Mouse (Mus musculus): ENCODE results near the gene Mgat4b. TPM values are rescaled to one million over a fixed set of nuclear protein-coding genes. Genes with fewer than 3 reads are reported as not detected.

Gene Mgat4b
- polyA plus RNA-seq, 1 experiment from 2014 or later = 33.3 TPM

GRCm38 (mm10) chr11:50248473-50249171, 37.9 kb downstream of the Mgat4b start:
- Histone ChIP-seq H3K27me3 (ENCODE audit: control insufficient read depth, insufficient read depth, low read depth, low read length) (no peaks in the 10 kb centered on the region), H3K4me3 (ENCODE audit: low read depth, low read length) (no peak overlapping the region), H3K9me3 (replicated peaks; ENCODE audit: control insufficient read depth, low read length, poor library complexity, severe bottlenecking) (no peaks in the 10 kb centered on the region), H3K9ac (ENCODE audit: low read depth, low read length) (no peak overlapping the region), H3K27ac (ENCODE audit: low read length) (no peak overlapping the region), H3K4me1 (ENCODE audit: control insufficient read depth, insufficient read depth, low read length) (no peaks in the 10 kb centered on the region), H3K4me2 (ENCODE audit: low read length) (no peak overlapping the region), H3K36me3 (ENCODE audit: control insufficient read depth, insufficient read depth, low read length) (no peaks in the 10 kb centered on the region)
- no peak for ATAC-seq
- WGBS = 86% methylated on average over 7 of the region's 7 CpGs

- Histone ChIP-seq H3K27ac (ENCODE audit: low read length) (no peak overlapping the region), H3K4me3 (ENCODE audit: low read depth, low read length) (no peak overlapping the region), H3K4me2 (ENCODE audit: low read length) (no peak overlapping the region), H3K36me3 (ENCODE audit: control insufficient read depth, insufficient read depth, low read length) (peaks cover 7% of the 10 kb centered on the region; the same call in 1 of the 2 replicates), H3K4me1 (ENCODE audit: control insufficient read depth, insufficient read depth, low read length) (no peaks in the 10 kb centered on the region), H3K9me3 (replicated peaks; ENCODE audit: control insufficient read depth, low read length, poor library complexity, severe bottlenecking) (no peaks in the 10 kb centered on the region), H3K9ac (ENCODE audit: low read depth, low read length) (no peak overlapping the region), H3K27me3 (ENCODE audit: control insufficient read depth, insufficient read depth, low read depth, low read length) (no peaks in the 10 kb centered on the region)
- ATAC-seq = no peak
- 72% methylated on average over 3 of the region's 3 CpGs for WGBS
Observed at GRCm38 (mm10) chr11:50252166-50252565, 41.5 kb downstream of the Mgat4b start.

GRCm38 (mm10) chr11:50252684-50253265, 42.1 kb downstream of the Mgat4b start:
- Histone ChIP-seq H3K4me3 (ENCODE audit: low read depth, low read length) (no peak overlapping the region), H3K27ac (ENCODE audit: low read length) (no peak overlapping the region), H3K27me3 (ENCODE audit: control insufficient read depth, insufficient read depth, low read depth, low read length) (no peaks in the 10 kb centered on the region), H3K9me3 (replicated peaks; ENCODE audit: control insufficient read depth, low read length, poor library complexity, severe bottlenecking) (no peaks in the 10 kb centered on the region), H3K4me2 (ENCODE audit: low read length) (no peak overlapping the region), H3K36me3 (ENCODE audit: control insufficient read depth, insufficient read depth, low read length) (peaks cover 11% of the 10 kb centered on the region; the same call in 1 of the 2 replicates), H3K9ac (ENCODE audit: low read depth, low read length) (no peak overlapping the region), H3K4me1 (ENCODE audit: control insufficient read depth, insufficient read depth, low read length) (no peaks in the 10 kb centered on the region)
- no peak for ATAC-seq
- WGBS = 85% methylated on average over 11 of the region's 11 CpGs

GRCm38 (mm10) chr11:50253393-50253792, 42.7 kb downstream of the Mgat4b start:
- Histone ChIP-seq H3K27ac (ENCODE audit: low read length) (no peak overlapping the region), H3K4me3 (ENCODE audit: low read depth, low read length) (no peak overlapping the region), H3K4me2 (ENCODE audit: low read length) (no peak overlapping the region), H3K27me3 (ENCODE audit: control insufficient read depth, insufficient read depth, low read depth, low read length) (no peaks in the 10 kb centered on the region), H3K4me1 (ENCODE audit: control insufficient read depth, insufficient read depth, low read length) (no peaks in the 10 kb centered on the region), H3K9me3 (replicated peaks; ENCODE audit: control insufficient read depth, low read length, poor library complexity, severe bottlenecking) (no peaks in the 10 kb centered on the region), H3K9ac (ENCODE audit: low read depth, low read length) (no peak overlapping the region), H3K36me3 (ENCODE audit: control insufficient read depth, insufficient read depth, low read length) (peaks cover 15% of the 10 kb centered on the region; the same call in 1 of the 2 replicates)
- 75% methylated on average over 1 of the region's 1 CpGs for WGBS
- ATAC-seq = no peak

GRCm38 (mm10) chr11:50254010-50254580, 43.4 kb downstream of the Mgat4b start:
- H3K9ac ChIP-seq (ENCODE audit: low read depth, low read length) = no peak overlapping the region
- H3K27me3 ChIP-seq (ENCODE audit: control insufficient read depth, insufficient read depth, low read depth, low read length) = no peaks in the 10 kb centered on the region
- no peak overlapping the region for H3K4me2 ChIP-seq (ENCODE audit: low read length)
- H3K36me3 ChIP-seq (ENCODE audit: control insufficient read depth, insufficient read depth, low read length) = peaks cover 17% of the 10 kb centered on the region; the same call in 1 of the 2 replicates
- H3K27ac ChIP-seq (ENCODE audit: low read length) = no peak overlapping the region
- no peak overlapping the region for H3K4me3 ChIP-seq (ENCODE audit: low read depth, low read length)
- H3K9me3 ChIP-seq (replicated peaks; ENCODE audit: control insufficient read depth, low read length, poor library complexity, severe bottlenecking) = no peaks in the 10 kb centered on the region
- WGBS = 79% methylated on average over 12 of the region's 12 CpGs
- no peaks in the 10 kb centered on the region for H3K4me1 ChIP-seq (ENCODE audit: control insufficient read depth, insufficient read depth, low read length)
- no peak for ATAC-seq

GRCm38 (mm10) chr11:50256615-50257014, 45.9 kb downstream of the Mgat4b start:
- WGBS = 87% methylated on average over 7 of the region's 7 CpGs

GRCm38 (mm10) chr11:50258310-50258709, 47.6 kb downstream of the Mgat4b start:
- Histone ChIP-seq H3K9ac (ENCODE audit: low read depth, low read length) (no peak overlapping the region), H3K27ac (ENCODE audit: low read length) (no peak overlapping the region), H3K4me1 (ENCODE audit: control insufficient read depth, insufficient read depth, low read length) (no peaks in the 10 kb centered on the region), H3K27me3 (ENCODE audit: control insufficient read depth, insufficient read depth, low read depth, low read length) (no peaks in the 10 kb centered on the region), H3K36me3 (ENCODE audit: control insufficient read depth, insufficient read depth, low read length) (peaks cover 37% of the 10 kb centered on the region), H3K9me3 (replicated peaks; ENCODE audit: control insufficient read depth, low read length, poor library complexity, severe bottlenecking) (no peaks in the 10 kb centered on the region), H3K4me3 (ENCODE audit: low read depth, low read length) (no peak overlapping the region), H3K4me2 (ENCODE audit: low read length) (no peak overlapping the region)
- no peak for ATAC-seq
- 85% methylated on average over 7 of the region's 7 CpGs for WGBS

More at GRCm38 (mm10) chr11:50256615-50257014, 45.9 kb downstream of the Mgat4b start:
- Histone ChIP-seq H3K27ac (ENCODE audit: low read length) (no peak overlapping the region), H3K4me3 (ENCODE audit: low read depth, low read length) (no peak overlapping the region), H3K36me3 (ENCODE audit: control insufficient read depth, insufficient read depth, low read length) (peaks cover 25% of the 10 kb centered on the region), H3K9ac (ENCODE audit: low read depth, low read length) (no peak overlapping the region), H3K27me3 (ENCODE audit: control insufficient read depth, insufficient read depth, low read depth, low read length) (no peaks in the 10 kb centered on the region), H3K4me2 (ENCODE audit: low read length) (no peak overlapping the region), H3K4me1 (ENCODE audit: control insufficient read depth, insufficient read depth, low read length) (no peaks in the 10 kb centered on the region), H3K9me3 (replicated peaks; ENCODE audit: control insufficient read depth, low read length, poor library complexity, severe bottlenecking) (no peaks in the 10 kb centered on the region)
- no peak for ATAC-seq

- no peak for ATAC-seq
- WGBS = 94% methylated on average over 4 of the region's 4 CpGs
- Histone ChIP-seq H3K4me2 (ENCODE audit: low read length) (no peak overlapping the region), H3K27me3 (ENCODE audit: control insufficient read depth, insufficient read depth, low read depth, low read length) (no peaks in the 10 kb centered on the region), H3K4me1 (ENCODE audit: control insufficient read depth, insufficient read depth, low read length) (no peaks in the 10 kb centered on the region), H3K9ac (ENCODE audit: low read depth, low read length) (no peak overlapping the region), H3K9me3 (replicated peaks; ENCODE audit: control insufficient read depth, low read length, poor library complexity, severe bottlenecking) (no peaks in the 10 kb centered on the region), H3K36me3 (ENCODE audit: control insufficient read depth, insufficient read depth, low read length) (peaks cover 48% of the 10 kb centered on the region), H3K4me3 (ENCODE audit: low read depth, low read length) (no peak overlapping the region), H3K27ac (ENCODE audit: low read length) (no peak overlapping the region)
Observed at GRCm38 (mm10) chr11:50262020-50262419, 51.3 kb downstream of the Mgat4b start.

GRCm38 (mm10) chr11:50263198-50263597, 52.5 kb downstream of the Mgat4b start:
- H3K4me2 ChIP-seq (ENCODE audit: low read length) = no peak overlapping the region
- H3K27me3 ChIP-seq (ENCODE audit: control insufficient read depth, insufficient read depth, low read depth, low read length) = no peaks in the 10 kb centered on the region
- no peak for ATAC-seq
- peaks cover 40% of the 10 kb centered on the region for H3K36me3 ChIP-seq (ENCODE audit: control insufficient read depth, insufficient read depth, low read length)
- 96% methylated on average over 3 of the region's 3 CpGs for WGBS
- no peak overlapping the region for H3K9ac ChIP-seq (ENCODE audit: low read depth, low read length)
- H3K4me3 ChIP-seq (ENCODE audit: low read depth, low read length) = no peak overlapping the region
- H3K27ac ChIP-seq (ENCODE audit: low read length) = no peak overlapping the region
- H3K9me3 ChIP-seq (replicated peaks; ENCODE audit: control insufficient read depth, low read length, poor library complexity, severe bottlenecking) = no peaks in the 10 kb centered on the region
- H3K4me1 ChIP-seq (ENCODE audit: control insufficient read depth, insufficient read depth, low read length) = no peaks in the 10 kb centered on the region
